Comparison of ENCODE assay signal across 10 mouse cellular contexts in the genomic region with DNA sequence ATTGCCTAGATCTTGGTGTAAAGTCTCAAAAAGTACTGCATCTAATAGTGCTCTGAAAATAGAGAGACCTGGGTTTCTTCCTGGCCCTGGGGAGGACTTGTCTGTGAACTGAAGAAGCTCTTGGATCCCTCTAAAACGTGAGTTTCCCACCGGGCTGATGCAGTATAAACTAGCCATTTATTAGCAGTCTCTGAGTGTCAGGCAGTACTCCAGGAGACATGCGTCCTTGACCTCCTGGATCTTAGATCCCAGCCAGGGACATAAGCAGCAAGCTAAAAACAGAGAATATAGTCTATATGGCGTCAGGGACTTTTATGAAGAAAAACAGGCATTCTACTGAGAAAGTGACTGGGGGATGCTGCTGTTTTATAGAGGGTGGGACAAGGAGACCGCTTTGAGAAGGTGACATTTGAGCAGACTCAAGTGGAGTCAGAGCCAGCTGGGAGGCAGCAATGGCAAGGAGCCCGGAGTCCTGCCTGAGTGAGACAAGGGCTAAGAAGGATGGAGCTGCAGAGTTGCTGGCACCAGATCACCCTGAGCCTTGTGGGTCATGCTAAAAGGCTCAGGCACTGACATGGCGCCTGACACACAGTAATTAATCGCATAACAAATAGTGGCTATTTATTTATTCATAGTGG.
DNase-seq lines count a peak whose midpoint lies in the region; ATAC-seq and TF ChIP-seq lines count a peak whose summit lies in the region.
"Had no signal": no experiment of that assay in that cellular context is flagged by ENCODE, and none has a peak within 500 bp of the region (broad histone marks: within the 10 kb centered on the region; RNA-seq: fewer than 3 reads in every experiment).

No protein-coding gene starts in this region.

- H3K9me3 ChIP-seq in heart, embryonic 15.5 days (replicated peaks): no peaks in the 10 kb centered on the region
- H3K9me3 ChIP-seq in stomach, embryonic 16.5 days (replicated peaks; ENCODE audit: control insufficient read depth, low read length): no peaks in the 10 kb centered on the region
- no peaks in the 10 kb centered on the region for H3K9me3 ChIP-seq in liver, postnatal 0 days (ENCODE audit: low read length)
- H3K9me3 ChIP-seq: liver, embryonic 13.5 days had no signal

- no peak overlapping the region for H3K4me2 ChIP-seq in heart, embryonic 15.5 days
- H3K4me2 ChIP-seq in stomach, embryonic 16.5 days (ENCODE audit: low read depth, low read length): no peak overlapping the region
- no peak overlapping the region for H3K4me2 ChIP-seq in liver, postnatal 0 days (ENCODE audit: low read depth, low read length)
- H3K4me2 ChIP-seq: liver, embryonic 13.5 days had no signal

- no peak for TF ChIP-seq EP300 in liver, postnatal 0 days (IDR thresholded peaks at IDR 0.05; ENCODE audit: low read depth)

- ATAC-seq in heart, embryonic 15.5 days (replicated peaks; ENCODE audit: insufficient number of reproducible peaks, insufficient read depth, low FRiP score, low read depth): peak; percentile 47; the same call in 1 of the 2 replicates
- peak; percentile 44; the same call in 1 of the 2 replicates for ATAC-seq in stomach, embryonic 16.5 days (ENCODE audit: insufficient read depth, low FRiP score)
- no peak for ATAC-seq in liver, postnatal 0 days

- DNase-seq in left cerebral cortex, adult 18-20 months (ENCODE audit: low spot score in 2 of 2): peak; percentile 13 to 34
- no peak for DNase-seq in left cerebral cortex, adult 9 months (ENCODE audit: low spot score in 2 of 2)
- DNase-seq in cerebellum, adult 18-20 months: peak; percentile 6 to 14
- peak; percentile 14 to 54 for DNase-seq in layer of hippocampus, postnatal 36 days
- DNase-seq in liver, postnatal 0 days: no peak
- DNase-seq in B cell, adult 2 months: no peak
- DNase-seq: liver, embryonic 13.5 days had no signal

- 69% methylated on average over 8 of the region's 8 CpGs for WGBS in heart, embryonic 15.5 days
- WGBS in stomach, embryonic 16.5 days: 64% methylated on average over 8 of the region's 8 CpGs
- 69% methylated on average over 8 of the region's 8 CpGs for WGBS in liver, postnatal 0 days (ENCODE audit: insufficient replicate concordance)

- H3K4me3 ChIP-seq in heart, embryonic 15.5 days: no peak overlapping the region
- H3K4me3 ChIP-seq in stomach, embryonic 16.5 days (replicated peaks; ENCODE audit: low read length): no peak overlapping the region
- H3K4me3 ChIP-seq in liver, postnatal 0 days (ENCODE audit: low read depth, low read length): no peak overlapping the region
- H3K4me3 ChIP-seq: erythroblast, embryonic 14.5 days; liver, embryonic 13.5 days had no signal

- TF ChIP-seq CTCF in liver, postnatal 0 days (IDR thresholded peaks at IDR 0.05; ENCODE audit: low read depth): no peak

- no peaks in the 10 kb centered on the region for H3K27me3 ChIP-seq in heart, embryonic 15.5 days
- H3K27me3 ChIP-seq in stomach, embryonic 16.5 days (ENCODE audit: control insufficient read depth, insufficient read depth, low read length): no peaks in the 10 kb centered on the region
- no peaks in the 10 kb centered on the region for H3K27me3 ChIP-seq in liver, postnatal 0 days (ENCODE audit: insufficient read depth, low read length)
- H3K27me3 ChIP-seq: liver, embryonic 13.5 days had no signal

- no peak overlapping the region for H3K9ac ChIP-seq in heart, embryonic 15.5 days
- no peak overlapping the region for H3K9ac ChIP-seq in stomach, embryonic 16.5 days (ENCODE audit: low read length)
- H3K9ac ChIP-seq in liver, postnatal 0 days (replicated peaks): no peak overlapping the region
- H3K9ac ChIP-seq: liver, embryonic 13.5 days had no signal

- H3K36me3 ChIP-seq in heart, embryonic 15.5 days: no peaks in the 10 kb centered on the region
- H3K36me3 ChIP-seq in stomach, embryonic 16.5 days (ENCODE audit: control insufficient read depth, insufficient read depth, low read length): no peaks in the 10 kb centered on the region
- H3K36me3 ChIP-seq in liver, postnatal 0 days (replicated peaks; ENCODE audit: insufficient read depth, low read length): no peaks in the 10 kb centered on the region
- H3K36me3 ChIP-seq: liver, embryonic 13.5 days had no signal

- H3K4me1 ChIP-seq in heart, embryonic 15.5 days (replicated peaks): peaks cover 32% of the 10 kb centered on the region
- H3K4me1 ChIP-seq in stomach, embryonic 16.5 days (ENCODE audit: control insufficient read depth, insufficient read depth, low read length): no peaks in the 10 kb centered on the region
- peaks cover 3% of the 10 kb centered on the region; the same call in 1 of the 2 replicates for H3K4me1 ChIP-seq in liver, postnatal 0 days (ENCODE audit: insufficient read depth)
- H3K4me1 ChIP-seq: liver, embryonic 13.5 days had no signal

- peak overlapping the region; percentile 25 for H3K27ac ChIP-seq in heart, embryonic 15.5 days
- peak overlapping the region; percentile 34; the same call in 1 of the 2 replicates for H3K27ac ChIP-seq in stomach, embryonic 16.5 days (ENCODE audit: low read length)
- H3K27ac ChIP-seq in liver, postnatal 0 days (ENCODE audit: low read depth): no peak overlapping the region
- H3K27ac ChIP-seq: liver, embryonic 13.5 days had no signal

Comparison
In these comparisons a context has a peak if more than half of its experiments do, and no peak if none do; other contexts are left out.
1. DNase-seq: peak in left cerebral cortex, adult 18-20 months (2 of 2), cerebellum, adult 18-20 months (2 of 2) and layer of hippocampus, postnatal 36 days (2 of 2); none in left cerebral cortex, adult 9 months (0 of 2), liver, postnatal 0 days (single experiment) and B cell, adult 2 months (0 of 2).